Mouse (Mus musculus) Muller cell, postnatal 12 days (primary cell): Measurements from ENCODE around the gene Mup13.
"Not testable (repeated sequence)": the region's sequence is repeated elsewhere in the genome, so short reads cannot be mapped to it uniquely, and the experiment has no call there.

Source experiments
- DNase-seq: peaks from one replicate; pipeline ENCODE4 v3.0.0-alpha.2; 2015; ENCODE audit errors: inconsistent ontology term

The Mup13 gene

GRCm38 (mm10) chr4:61228186-61228585, at the start of gene Mup13:
Gene Mup13 (minus strand): TSS chr4:61228286.
- DNase-seq = not testable (repeated sequence)
